Mouse (Mus musculus) CD8-positive naive resting alpha-beta T cell, adult 2 months (primary cell): ENCODE results near the gene Bcl2l15.
A peak's percentile ranks its signal among the peaks of the same experiment; 100 is the strongest.

Experiments used
- DNase-seq, 2 experiments: peaks; one replicate each; pipeline ENCODE4 v3.0.0; 2022; ENCODE audit warnings: low read depth in 2 of 2, low spot score in 2 of 2

Bcl2l15 gene

DNA sequence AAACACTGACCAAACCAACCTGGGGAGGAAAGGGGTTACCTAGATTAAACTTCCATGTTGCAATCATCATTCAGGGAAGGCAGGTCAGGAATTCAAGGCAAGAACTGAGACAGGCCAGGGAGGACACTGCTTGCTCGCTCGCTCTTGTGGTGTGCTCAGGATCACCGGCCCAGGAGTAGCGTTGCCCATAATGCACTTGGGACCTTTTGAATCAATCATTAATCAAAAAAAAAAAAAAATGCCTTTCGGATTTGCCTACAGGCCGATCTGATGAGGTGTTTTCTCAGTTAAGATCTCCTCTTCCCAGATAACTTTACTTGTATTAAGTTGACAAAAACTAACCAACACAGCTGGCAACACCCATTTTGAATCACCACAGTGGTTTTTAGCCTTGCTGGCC lies 31.8 kb downstream of the Bcl2l15 start:
- DNase-seq, result no peak

GRCm38 (mm10) chr3:103867424-103867971 lies 35.1 kb downstream of the Bcl2l15 start:
- no peak for DNase-seq

DNA sequence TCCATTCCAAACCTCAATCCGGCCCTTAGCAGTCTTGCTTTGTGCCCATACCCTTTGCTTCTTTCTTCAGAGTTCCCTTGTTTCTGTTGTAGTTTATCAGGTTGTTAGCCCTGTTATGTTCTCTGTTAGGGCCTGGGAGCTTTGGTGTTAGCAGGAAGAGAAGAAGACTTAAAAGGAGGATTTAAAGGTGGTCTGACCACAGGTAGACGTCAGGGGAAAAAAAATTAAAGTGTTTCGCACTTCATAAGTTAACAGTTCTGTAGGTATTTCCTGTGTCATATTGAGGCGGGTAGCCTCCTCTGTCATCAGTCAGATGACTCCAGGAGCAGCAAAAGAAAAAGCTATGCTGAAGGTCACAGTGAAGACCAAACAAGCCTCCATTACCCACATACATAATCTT lies 35.6 kb downstream of the Bcl2l15 start:
- peak; percentile 74 to 79 for DNase-seq

DNA sequence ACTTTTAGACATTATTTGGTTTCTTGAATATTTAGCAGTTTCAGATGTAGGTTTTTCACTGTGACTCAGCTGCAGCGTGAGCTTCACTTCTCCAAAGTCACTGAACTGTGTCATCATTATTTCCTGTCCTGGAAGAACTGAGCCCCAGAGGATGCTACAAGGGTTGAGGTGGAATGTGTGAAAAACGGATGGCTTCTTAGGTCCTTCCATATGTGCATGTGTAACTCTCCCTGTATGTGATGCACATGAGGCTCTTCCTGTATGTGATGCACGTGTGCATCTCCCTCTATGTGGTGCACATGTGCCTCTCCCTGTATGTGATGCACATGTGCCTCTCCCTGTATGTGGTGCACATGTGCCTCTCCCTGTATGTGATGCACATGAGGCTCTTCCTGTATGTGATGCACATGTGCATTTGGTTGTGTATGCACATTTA lies 40.3 kb downstream of the Bcl2l15 start:
- DNase-seq, result no peak

DNA sequence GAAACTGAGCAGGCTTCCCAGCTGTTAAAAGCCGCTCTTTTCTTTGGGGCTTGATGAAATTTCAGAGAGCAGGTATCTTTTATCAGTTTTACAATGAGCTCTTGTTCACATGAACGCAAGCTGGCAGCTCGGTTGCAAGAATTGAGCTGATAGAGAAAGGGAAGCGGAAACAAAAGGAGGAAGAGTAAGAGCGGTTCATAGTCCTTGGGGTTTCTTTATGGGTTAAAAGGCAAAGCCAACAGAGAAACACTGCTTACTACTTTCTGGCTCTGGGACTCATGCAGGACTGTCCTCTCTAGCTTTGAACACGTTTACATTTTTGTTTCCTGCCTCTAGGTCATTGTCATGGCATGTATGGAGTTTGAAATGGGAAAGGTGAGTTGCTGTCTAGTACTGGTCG lies 41.9 kb downstream of the Bcl2l15 start:
- no peak for DNase-seq

GRCm38 (mm10) chr3:103885946-103886345 lies 53.5 kb downstream of the Bcl2l15 start:
- DNase-seq, result peak; percentile 28 to 38

GRCm38 (mm10) chr3:103887581-103887980 lies 55.2 kb downstream of the Bcl2l15 start:
- DNase-seq, result peak; percentile 43 to 67

DNA sequence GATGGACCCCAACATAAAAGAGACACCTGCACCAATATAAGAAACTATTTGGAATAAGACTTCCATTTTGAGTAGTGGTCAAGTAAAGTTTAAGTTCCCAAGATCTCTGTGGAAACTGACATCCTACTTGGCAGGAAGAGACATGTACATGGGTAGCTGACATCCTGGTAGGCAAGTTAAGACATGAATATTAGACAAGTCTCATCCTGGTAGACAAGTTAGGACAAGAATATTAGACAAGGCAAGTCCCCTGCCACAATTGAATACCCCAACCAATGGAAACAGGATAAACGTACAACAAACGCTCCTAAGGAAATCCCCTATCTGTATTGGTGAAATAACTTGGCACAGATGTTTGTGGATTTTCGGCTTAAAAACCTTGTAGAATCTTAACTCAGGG lies 61.0 kb downstream of the Bcl2l15 start:
- DNase-seq, result no peak
